Mouse (Mus musculus): ENCODE data around the gene Olfr1057.
"Not testable (repeated sequence)": the region's sequence is repeated elsewhere in the genome, so short reads cannot be mapped to it uniquely, and the experiment has no call there.

Olfr1057 gene

DNA sequence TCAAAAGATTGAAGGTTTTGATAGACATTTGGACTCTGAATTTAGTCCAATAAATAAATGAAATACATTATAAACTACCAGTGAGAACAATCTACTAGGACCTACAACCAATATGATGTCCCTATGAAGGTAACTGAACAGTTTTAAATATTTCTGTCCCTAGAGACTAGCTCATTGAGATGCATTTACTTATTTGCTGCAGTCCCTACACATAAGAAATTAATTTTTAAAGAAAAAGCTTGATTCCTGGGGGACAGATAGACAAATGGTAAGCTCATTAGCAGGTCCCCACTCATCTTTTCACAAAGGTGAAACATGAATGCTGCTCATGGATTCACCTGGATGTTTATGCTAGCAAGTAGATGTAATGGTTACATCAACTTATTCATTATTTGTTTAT is at the start of gene Olfr1057:
Gene Olfr1057, minus strand, starts transcription at position 101 of the 400 bp plus-strand sequence.
- DNase-seq (ENCODE audit: low spot score in 2 of 2) = no peak

GRCm38 (mm10) chr2:86426649-86427048 is 48.5 kb upstream of the Olfr1057 start, which contains the start of gene Olfr1062:
Gene Olfr1062, minus strand, starts transcription at chr2:86426749.
- DNase-seq (ENCODE audit: low spot score in 2 of 2) = not testable (repeated sequence)

DNA sequence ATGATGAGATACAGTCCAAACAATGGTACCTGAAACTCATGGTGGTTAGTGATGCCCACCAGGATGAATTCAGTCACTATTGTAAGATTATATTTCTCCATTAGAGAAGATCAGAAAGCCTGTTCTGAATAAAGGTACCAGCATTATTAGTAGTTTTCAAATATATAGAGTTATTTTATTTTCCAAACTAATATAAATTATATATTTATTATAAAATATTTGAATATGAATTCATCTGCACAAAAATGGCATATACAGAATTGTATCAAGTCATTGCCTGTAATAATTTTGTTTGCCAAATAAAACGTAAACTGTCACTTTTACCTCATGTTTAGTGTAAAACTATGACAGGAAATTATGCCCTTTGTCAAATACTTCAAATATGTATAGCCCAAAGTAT is 35.8 kb upstream of the Olfr1057 start, which contains the start of gene Olfr1061:
Gene Olfr1061, minus strand, starts transcription at position 101 of the 400 bp plus-strand sequence.
- no peak for DNase-seq (ENCODE audit: low spot score in 2 of 2)

- no peak for DNase-seq (ENCODE audit: low spot score in 2 of 2)
Measured at GRCm38 (mm10) chr2:86395114-86395513, 16.9 kb upstream of the Olfr1057 start.

GRCm38 (mm10) chr2:86388461-86388860 is 10.3 kb upstream of the Olfr1057 start, which contains the start of gene Olfr1058:
Gene Olfr1058, minus strand, starts transcription at chr2:86388561.
- DNase-seq (ENCODE audit: low spot score in 2 of 2) = not testable (repeated sequence)

- not testable (repeated sequence) for DNase-seq (ENCODE audit: low spot score in 2 of 2)
Measured at GRCm38 (mm10) chr2:86366342-86366741, 11.9 kb downstream of the Olfr1057 start.

GRCm38 (mm10) chr2:86362369-86362768 is 15.8 kb downstream of the Olfr1057 start, which contains the start of gene Olfr1056:
Gene Olfr1056, minus strand, starts transcription at chr2:86362469.
- no peak for DNase-seq (ENCODE audit: low spot score in 2 of 2)

DNA sequence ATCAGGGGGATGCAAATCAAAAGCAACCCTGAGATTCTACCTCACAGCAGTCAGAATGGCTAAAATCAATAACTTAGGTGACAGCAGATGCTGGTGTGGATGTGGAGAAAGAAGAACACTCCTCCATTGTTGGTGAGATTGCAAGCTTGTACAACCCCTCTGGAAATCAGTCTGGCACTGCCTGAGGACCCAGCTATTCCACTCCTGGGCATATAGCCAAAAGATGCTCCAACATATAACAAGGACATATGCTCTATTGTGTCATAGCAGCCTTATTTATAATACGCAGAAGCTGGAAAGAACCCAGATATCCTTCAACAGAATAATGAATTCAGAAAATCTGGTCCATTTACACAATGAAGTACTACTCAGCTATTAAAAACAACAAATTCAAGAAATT is 26.4 kb downstream of the Olfr1057 start:
- DNase-seq (ENCODE audit: low spot score in 2 of 2) = not testable (repeated sequence)

DNA sequence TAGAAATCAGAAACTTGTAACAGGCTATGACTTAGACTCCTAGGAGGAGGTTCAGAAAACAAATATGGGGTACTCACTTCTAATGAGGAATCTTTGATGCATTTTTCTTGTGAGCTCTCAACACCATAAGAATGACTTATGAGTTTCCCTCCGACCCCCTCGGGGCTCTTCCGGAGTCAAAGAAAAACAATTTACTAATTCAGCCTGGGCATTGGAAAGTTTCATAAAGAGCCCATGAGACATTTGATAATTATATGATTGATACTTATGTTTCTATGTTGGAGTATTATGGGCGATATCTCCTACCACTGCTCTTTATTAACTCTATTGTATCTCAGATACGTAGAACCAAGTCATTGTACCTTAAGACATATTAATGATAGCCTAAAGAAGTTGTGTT is 28.0 kb downstream of the Olfr1057 start, which contains the start of gene Olfr1055:
Gene Olfr1055, minus strand, starts transcription at position 101 of the 400 bp plus-strand sequence.
- DNase-seq (ENCODE audit: low spot score in 2 of 2) = no peak

- DNase-seq (ENCODE audit: low spot score in 2 of 2) = no peak
Measured at GRCm38 (mm10) chr2:86335333-86335732, 42.9 kb downstream of the Olfr1057 start, which contains the start of gene Olfr1054. Gene Olfr1054, minus strand, starts transcription at chr2:86335433.

All from spleen, postnatal 10 days (tissue).